Mouse (Mus musculus): ENCODE measurements at regions not wholly inside any gene's neighbourhood (a gene's known extent, or its start where the extent isn't known, plus 50 kb on each side); places are given as distances from the start of the nearest gene placed in this dataset.

DNA sequence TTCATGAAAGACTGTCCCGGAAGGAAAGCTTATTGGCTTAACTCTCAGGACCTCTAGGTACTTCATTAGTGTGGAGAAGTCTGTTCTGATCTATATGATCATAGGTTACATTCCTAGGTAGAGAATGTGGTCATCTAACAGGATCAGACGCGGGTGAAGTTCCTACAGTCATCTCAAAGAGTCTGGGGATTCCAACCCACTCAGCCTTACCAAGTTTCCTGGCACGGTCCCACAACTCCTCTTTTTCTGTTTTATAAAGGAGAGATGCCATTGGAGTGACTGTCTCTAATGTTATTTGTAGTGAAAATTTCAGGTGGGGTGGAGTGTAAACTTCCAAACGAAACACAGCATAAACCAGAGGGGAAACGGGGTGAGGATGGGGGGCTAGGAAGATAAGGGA, 233.4 kb upstream of the Gm21798 start:
- TF ChIP-seq CTCF (IDR thresholded peaks at IDR 0.05; ENCODE audit: low read depth): no peak
- no peak for TF ChIP-seq EP300 (IDR thresholded peaks at IDR 0.05; ENCODE audit: low read depth)
